In genomic region chr8:6583337-6584096, GRCm38 (mm10) we compare ENCODE assay signal across 16 mouse cellular contexts.
"Had no signal": no experiment of that assay in that cellular context is flagged by ENCODE, and none has a peak within 500 bp of the region (broad histone marks: within the 10 kb centered on the region; RNA-seq: fewer than 3 reads in every experiment).

No protein-coding gene starts in this region.

- H3K4me2 ChIP-seq: neural tube, embryonic 13.5 days; neural tube, embryonic 15.5 days; stomach, embryonic 15.5 days had no signal

- H3K9ac ChIP-seq: neural tube, embryonic 13.5 days; neural tube, embryonic 15.5 days; stomach, embryonic 15.5 days had no signal

- DNase-seq: retina, postnatal 1 day; right cerebral cortex, adult 18-20 months; right cerebral cortex, postnatal 14 days; right cerebral cortex, postnatal 25 days; right cerebral cortex, postnatal 4 days; spleen, adult 18-20 months; thymus, adult 18-20 months; thymus, adult 2 months; thymus, postnatal 14 days; thymus, postnatal 25 days; thymus, postnatal 36 days; thymus, postnatal 4 days had no signal

- H3K4me3 ChIP-seq: neural tube, embryonic 13.5 days; neural tube, embryonic 15.5 days; stomach, embryonic 15.5 days had no signal

- H3K4me1 ChIP-seq: neural tube, embryonic 13.5 days; neural tube, embryonic 15.5 days; stomach, embryonic 15.5 days had no signal

- H3K9me3 ChIP-seq: neural tube, embryonic 13.5 days; neural tube, embryonic 15.5 days; stomach, embryonic 15.5 days had no signal

- H3K36me3 ChIP-seq: neural tube, embryonic 13.5 days; neural tube, embryonic 15.5 days; stomach, embryonic 15.5 days had no signal

- H3K27ac ChIP-seq: neural tube, embryonic 13.5 days; neural tube, embryonic 15.5 days; stomach, embryonic 15.5 days; stomach, postnatal 0 days had no signal

- H3K27me3 ChIP-seq: neural tube, embryonic 13.5 days; neural tube, embryonic 15.5 days; stomach, embryonic 15.5 days had no signal
